Mouse (Mus musculus) stomach, postnatal 0 days (tissue): Measurements from ENCODE around the gene Nqo1.

Experiments
- CTCF ChIP-seq: IDR thresholded peaks from 2 replicates; pipeline ENCODE4 v1.5.1; 2016; ENCODE audit warnings: antibody characterized with exemption, low read depth, mild to moderate bottlenecking, moderate library complexity
- EP300 ChIP-seq: optimal IDR thresholded peaks from 2 replicates; pipeline ENCODE3; 2016; ENCODE audit warnings: antibody characterized with exemption

- TF ChIP-seq CTCF (no peak), EP300 (no peak)
Observed at GRCm38 (mm10) chr8:107444626-107445025, 41.6 kb upstream of the Nqo1 start.
